Mouse (Mus musculus) heart, postnatal 14 days (tissue): ENCODE data around the gene 1110032A03Rik. TPM values are rescaled to one million over a fixed set of nuclear protein-coding genes. Genes with fewer than 3 reads are reported as not detected.
A peak's percentile ranks its signal among the peaks of the same experiment; 100 is the strongest.

Experiments used
- DNase-seq, 2 experiments: peaks; one replicate each; pipeline ENCODE4 v3.0.0; 2021 to 2022
- intact Hi-C: fragments of 180-260 bp; cut with DNase I; formaldehyde crosslinking; loops from one replicate; pipeline ENCODE4 v1.15.1; 2025
- total RNA-seq, 2 experiments: library from RNA; stranded (reverse); gene quantifications; 2 replicates each; pipeline ENCODE4 v1.2.3; 2021

Gene 1110032A03Rik
- total RNA-seq, 2 experiments from 2014 or later = 7.9 to 10.4 TPM

- DNase-seq = peak; percentile 91 to 96
- intact Hi-C loops = no loop called here
Observed at GRCm38 (mm10) chr9:50738914-50739870, 36.1 kb downstream of the 1110032A03Rik start, which contains the start of gene Dixdc1. Dixdc1 (minus strand) TSS chr9:50739517.

- intact Hi-C loops = loop anchor here (2.0 kb wide), 1 partner anchor 26 kb away; no protein-coding TSS in a partner anchor
- DNase-seq = peak; percentile 61 to 72
Observed at GRCm38 (mm10) chr9:50734989-50735388, 40.3 kb downstream of the 1110032A03Rik start.

GRCm38 (mm10) chr9:50732560-50732959 is 42.8 kb downstream of the 1110032A03Rik start:
- DNase-seq = no peak
- intact Hi-C loops = no loop called here

- DNase-seq = no peak
- intact Hi-C loops = loop anchor here (5.0 kb wide), 1 partner anchor 33 kb away; no protein-coding TSS in a partner anchor
Observed at GRCm38 (mm10) chr9:50729600-50729999, 45.7 kb downstream of the 1110032A03Rik start.

GRCm38 (mm10) chr9:50727925-50728651 is 47.2 kb downstream of the 1110032A03Rik start:
- intact Hi-C loops = loop anchor here (5.0 kb wide), 1 partner anchor 34 kb away; no protein-coding TSS in a partner anchor
- peak; percentile 73 to 76 for DNase-seq

GRCm38 (mm10) chr9:50727171-50727924 is 48.0 kb downstream of the 1110032A03Rik start:
- peak in 1 of 2 experiments; percentile 26 for DNase-seq
- intact Hi-C loops = loop anchor here (5.0 kb wide), 1 partner anchor 35 kb away; no protein-coding TSS in a partner anchor

- no peak for DNase-seq
- intact Hi-C loops = loop anchor here (5.0 kb wide), 1 partner anchor 36 kb away; no protein-coding TSS in a partner anchor
Observed at GRCm38 (mm10) chr9:50725921-50726590, 49.3 kb downstream of the 1110032A03Rik start.

- DNase-seq = no peak
- intact Hi-C loops = loop anchor here (5.0 kb wide), 1 partner anchor 38 kb away; no protein-coding TSS in a partner anchor
Observed at GRCm38 (mm10) chr9:50724661-50725330, 50.5 kb downstream of the 1110032A03Rik start.

GRCm38 (mm10) chr9:50724147-50724546 is 51.2 kb downstream of the 1110032A03Rik start:
- intact Hi-C loops = no loop called here
- no peak for DNase-seq

- intact Hi-C loops = no loop called here
- peak; percentile 77 to 90 for DNase-seq
Observed at GRCm38 (mm10) chr9:50723406-50723805, 51.9 kb downstream of the 1110032A03Rik start.

- intact Hi-C loops = no loop called here
- peak in 1 of 2 experiments; percentile 40 for DNase-seq
Observed at GRCm38 (mm10) chr9:50722451-50722911, 52.8 kb downstream of the 1110032A03Rik start.

GRCm38 (mm10) chr9:50721061-50721460 is 54.3 kb downstream of the 1110032A03Rik start:
- intact Hi-C loops = no loop called here
- DNase-seq = no peak

- intact Hi-C loops = no loop called here
Observed at GRCm38 (mm10) chr9:50718878-50719277, 56.4 kb downstream of the 1110032A03Rik start.

GRCm38 (mm10) chr9:50714188-50714587 is 61.1 kb downstream of the 1110032A03Rik start:
- no peak for DNase-seq
- intact Hi-C loops = no loop called here

More at GRCm38 (mm10) chr9:50718878-50719277, 56.4 kb downstream of the 1110032A03Rik start:
- DNase-seq = no peak

Other genes with a start within 250 kb of the 1110032A03Rik start
- 10 to 100 TPM; 25.5 to 29.4 TPM for gene Pts, start 246.8 kb downstream of the 1110032A03Rik start, total RNA-seq
- gene Il18, start 220.7 kb downstream of the 1110032A03Rik start, total RNA-seq = 1 to 10 TPM; 1.3 to 2.0 TPM
- under 1 TPM; 0.22 to 0.33 TPM for gene Bco2, start 220.3 kb downstream of the 1110032A03Rik start, total RNA-seq
- gene Tex12, start 214.2 kb downstream of the 1110032A03Rik start, total RNA-seq = not detected
- 100 to 1,000 TPM; 724 to 738 TPM for gene Sdhd, start 171.7 kb downstream of the 1110032A03Rik start, total RNA-seq
- 100 to 1,000 TPM; 216 to 232 TPM for gene Timm8b, start 171.6 kb downstream of the 1110032A03Rik start, total RNA-seq
- gene Pih1d2, start 158.2 kb downstream of the 1110032A03Rik start, total RNA-seq = under 1 TPM; 0.22 to 0.88 TPM
- gene Nkapd1, start 158.1 kb downstream of the 1110032A03Rik start, total RNA-seq = 10 to 100 TPM; 14.7 to 14.8 TPM
- gene Dlat, start 115.7 kb downstream of the 1110032A03Rik start, total RNA-seq = 100 to 1,000 TPM; 392 to 414 TPM
- 1 to 10 TPM; 4.0 to 6.2 TPM for gene Dixdc1, start 36.0 kb downstream of the 1110032A03Rik start, total RNA-seq
- 1 to 10 TPM; 2.0 to 3.2 TPM for gene 2310030G06Rik, start 29.0 kb downstream of the 1110032A03Rik start, total RNA-seq
- 1,000 to 10,000 TPM; 1,337 to 1,386 TPM for gene Cryab, start 24.2 kb downstream of the 1110032A03Rik start, total RNA-seq
- gene Hspb2, start 23.2 kb downstream of the 1110032A03Rik start, total RNA-seq = 100 to 1,000 TPM; 128 to 131 TPM
- gene Fdxacb1, start 7.3 kb downstream of the 1110032A03Rik start, total RNA-seq = 1 to 10 TPM; 5.7 to 6.0 TPM
- gene Alg9, start 501 bp downstream of the 1110032A03Rik start, total RNA-seq = 10 to 100 TPM in 1 of 2 experiments, 1 to 10 TPM in 1; 9.9 to 10.1 TPM
- 10 to 100 TPM in 1 of 2 experiments, 1 to 10 TPM in 1; 9.3 to 12.2 TPM for gene Ppp2r1b, start 69.8 kb upstream of the 1110032A03Rik start, total RNA-seq
- gene Sik2, start 233.6 kb upstream of the 1110032A03Rik start, total RNA-seq = 10 to 100 TPM; 25.5 to 29.9 TPM